Mouse (Mus musculus) liver, embryonic 14.5 days (tissue): ENCODE results near the gene Ppard.

ENCODE experiments used
- CTCF ChIP-seq: IDR thresholded peaks from 2 replicates; pipeline ENCODE4 v1.5.1; 2016; ENCODE audit warnings: antibody characterized with exemption, low read depth, control low read depth
- EP300 ChIP-seq: IDR thresholded peaks from 2 replicates; pipeline ENCODE4 v1.6.1; 2016; ENCODE audit warnings: antibody characterized with exemption, low read depth

GRCm38 (mm10) chr17:28281866-28282441 lies 49.5 kb downstream of the Ppard start:
- TF ChIP-seq EP300 (no peak), CTCF (no peak)
